Mouse (Mus musculus): ENCODE measurements at regions not wholly inside any gene's neighbourhood (a gene's known extent, or its start where the extent isn't known, plus 50 kb on each side); places are given as distances from the start of the nearest gene placed in this dataset.
"Not testable (repeated sequence)": the region's sequence is repeated elsewhere in the genome, so short reads cannot be mapped to it uniquely, and the experiment has no call there.

GRCm38 (mm10) chr15:87818566-87818965 is 274.5 kb downstream of the Fam19a5 start:
- DNase-seq (ENCODE audit: low spot score in 2 of 2), result no peak

- DNase-seq (ENCODE audit: low spot score in 2 of 2), result no peak
These were observed 298.0 kb downstream of the Fam19a5 start for GRCm38 (mm10) chr15:87842097-87842496.

DNA sequence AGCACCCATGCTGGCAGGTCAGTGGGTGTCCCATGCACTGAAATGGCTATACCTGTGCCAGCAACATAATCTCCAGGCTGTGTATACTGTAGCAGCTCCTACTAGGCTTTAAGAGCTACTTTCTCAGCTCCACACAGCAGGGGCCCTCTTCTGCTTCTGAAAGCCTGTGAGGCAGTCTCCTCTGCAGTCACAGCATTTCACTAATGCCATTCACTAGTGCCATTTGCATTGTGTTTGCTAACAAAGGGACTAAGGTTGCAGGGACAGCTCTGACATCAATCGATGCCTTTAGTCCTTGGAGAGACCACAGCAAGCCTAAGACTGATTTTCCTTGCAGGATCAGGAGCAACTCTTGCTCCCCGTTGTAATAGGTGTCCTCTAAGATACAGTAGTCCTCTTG is 315.0 kb downstream of the Fam19a5 start:
- no peak for DNase-seq (ENCODE audit: low spot score in 2 of 2)

- DNase-seq (ENCODE audit: low spot score in 2 of 2), result no peak
These were observed 332.3 kb downstream of the Fam19a5 start for GRCm38 (mm10) chr15:87876286-87876899.

GRCm38 (mm10) chr15:87890903-87891302 is 346.8 kb downstream of the Fam19a5 start:
- DNase-seq (ENCODE audit: low spot score in 2 of 2), result no peak

- DNase-seq (ENCODE audit: low spot score in 2 of 2), result not testable (repeated sequence)
These were observed 350.8 kb downstream of the Fam19a5 start for GRCm38 (mm10) chr15:87894866-87895265.

- no peak for DNase-seq (ENCODE audit: low spot score in 2 of 2)
These were observed 354.6 kb downstream of the Fam19a5 start for GRCm38 (mm10) chr15:87898655-87899054.

- DNase-seq (ENCODE audit: low spot score in 2 of 2), result no peak
These were observed 360.3 kb downstream of the Fam19a5 start for GRCm38 (mm10) chr15:87904436-87904835.

DNA sequence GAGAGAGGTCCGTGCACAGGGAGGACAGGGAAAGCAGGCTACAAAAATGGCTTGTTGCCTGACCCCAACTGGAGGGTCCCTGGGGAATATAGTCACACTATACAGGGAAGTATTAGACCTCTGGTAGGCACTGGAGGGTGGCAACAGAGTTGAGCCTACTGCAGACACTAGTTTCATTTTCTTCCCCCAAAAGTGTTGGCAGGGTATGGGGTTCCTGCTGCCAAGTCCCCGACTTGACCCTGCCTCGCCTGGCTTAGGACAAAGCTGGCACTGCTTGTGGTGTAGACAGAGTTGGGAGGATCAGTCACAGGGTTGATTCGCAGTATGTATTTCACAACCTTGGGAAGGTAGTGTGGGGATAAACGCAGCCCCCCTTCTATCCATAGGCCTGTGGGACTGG is 362.2 kb downstream of the Fam19a5 start:
- no peak for DNase-seq (ENCODE audit: low spot score in 2 of 2)

DNA sequence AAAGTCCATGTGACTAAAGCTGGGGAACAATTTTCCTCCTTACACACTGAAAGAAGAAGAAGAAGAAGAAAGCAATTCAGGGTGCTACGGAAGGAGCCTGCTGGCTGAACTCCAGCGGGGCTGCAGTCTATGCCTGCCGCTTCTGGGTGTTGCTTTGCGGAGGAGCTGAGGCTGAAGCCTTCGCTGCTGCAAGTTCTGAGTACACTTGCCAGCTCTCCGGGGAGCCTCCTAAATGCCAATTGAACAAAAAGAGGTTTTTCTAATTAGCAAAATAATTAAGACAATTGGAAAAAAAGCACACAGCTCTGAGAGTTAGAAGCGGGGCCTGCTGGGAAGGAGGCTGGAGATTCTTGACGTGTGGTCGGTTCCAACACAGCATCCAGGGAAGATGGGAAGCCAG is 378.0 kb downstream of the Fam19a5 start:
- peak; percentile 25 to 36 for DNase-seq (ENCODE audit: low spot score in 2 of 2)

GRCm38 (mm10) chr15:87922781-87923446 is 378.8 kb downstream of the Fam19a5 start:
- DNase-seq (ENCODE audit: low spot score in 2 of 2), result no peak

DNA sequence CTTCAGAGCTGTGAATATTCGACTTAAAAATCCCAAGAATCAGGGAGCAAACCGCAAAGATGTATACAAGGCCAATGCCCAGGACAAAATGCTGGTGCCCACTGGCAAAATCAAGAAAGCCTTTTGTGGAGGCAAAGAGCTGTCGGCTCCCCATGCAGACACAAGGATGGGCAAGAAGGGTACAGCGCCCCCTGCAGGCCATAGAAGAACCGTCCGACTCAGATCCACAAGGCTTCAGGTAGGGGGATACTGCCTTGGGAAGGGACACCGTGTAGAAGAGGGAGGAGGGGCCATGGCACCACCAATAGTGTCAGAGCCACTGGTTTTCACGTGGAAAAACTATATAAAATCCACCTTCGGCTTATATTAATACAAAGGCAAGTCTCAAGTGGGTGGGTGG is 379.8 kb downstream of the Fam19a5 start:
- DNase-seq (ENCODE audit: low spot score in 2 of 2), result no peak

DNA sequence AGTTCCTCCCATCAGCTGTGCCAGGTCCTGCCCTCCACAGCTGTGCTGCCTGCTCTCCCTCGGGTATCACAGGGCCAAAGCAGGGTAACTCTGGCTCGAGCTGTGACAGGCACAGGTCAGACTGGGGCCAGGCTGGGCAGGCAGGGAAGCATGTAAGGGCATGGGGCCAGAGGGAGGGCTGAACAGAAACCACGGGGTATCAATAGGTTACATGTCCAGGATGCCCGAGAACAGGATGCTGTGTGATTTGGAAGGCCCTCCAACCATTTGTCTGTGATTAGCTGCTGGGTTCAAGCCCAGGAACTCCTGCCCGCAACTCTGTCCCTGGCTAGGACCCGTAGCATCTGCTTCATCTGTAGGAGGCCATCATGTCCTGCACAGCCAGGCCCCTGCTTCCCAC is 391.9 kb downstream of the Fam19a5 start:
- no peak for DNase-seq (ENCODE audit: low spot score in 2 of 2)

GRCm38 (mm10) chr15:87940837-87941236 is 396.7 kb downstream of the Fam19a5 start:
- DNase-seq (ENCODE audit: low spot score in 2 of 2), result peak in 1 of 2 experiments; percentile 21

- DNase-seq (ENCODE audit: low spot score in 2 of 2), result no peak
These were observed 408.4 kb downstream of the Fam19a5 start for GRCm38 (mm10) chr15:87952531-87952930.

DNA sequence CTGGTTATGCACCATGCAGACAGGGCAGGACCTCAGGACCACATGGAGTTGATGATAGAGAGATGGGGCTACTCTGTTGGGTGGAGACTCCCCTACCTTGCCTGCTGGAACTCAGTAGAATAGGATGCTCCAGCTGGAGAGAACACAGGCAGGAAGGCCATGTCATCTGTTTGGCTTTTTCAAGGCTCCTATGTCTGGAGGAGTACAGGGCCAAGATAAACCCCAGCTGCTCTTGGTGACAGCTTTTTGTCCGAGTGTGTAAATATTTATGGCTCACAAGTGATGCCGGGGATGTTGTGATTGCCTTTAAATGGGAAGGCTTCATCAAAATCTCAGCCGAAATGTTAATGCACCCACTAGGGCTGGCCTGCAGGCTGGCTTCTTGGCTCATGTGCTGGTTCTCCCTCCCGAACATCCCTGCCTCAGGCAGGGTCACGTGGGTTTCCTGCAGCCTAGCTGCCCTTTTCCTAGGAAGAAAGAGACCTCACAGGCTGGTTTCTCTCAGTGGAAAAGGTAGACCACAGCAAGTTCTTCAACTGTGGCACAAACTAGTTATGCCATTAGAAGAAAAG is 411.7 kb downstream of the Fam19a5 start:
- no peak for DNase-seq (ENCODE audit: low spot score in 2 of 2)

- DNase-seq (ENCODE audit: low spot score in 2 of 2), result no peak
These were observed 414.8 kb downstream of the Fam19a5 start for GRCm38 (mm10) chr15:87958866-87959265.

- no peak for DNase-seq (ENCODE audit: low spot score in 2 of 2)
These were observed 428.5 kb downstream of the Fam19a5 start for GRCm38 (mm10) chr15:87972641-87973040.

DNA sequence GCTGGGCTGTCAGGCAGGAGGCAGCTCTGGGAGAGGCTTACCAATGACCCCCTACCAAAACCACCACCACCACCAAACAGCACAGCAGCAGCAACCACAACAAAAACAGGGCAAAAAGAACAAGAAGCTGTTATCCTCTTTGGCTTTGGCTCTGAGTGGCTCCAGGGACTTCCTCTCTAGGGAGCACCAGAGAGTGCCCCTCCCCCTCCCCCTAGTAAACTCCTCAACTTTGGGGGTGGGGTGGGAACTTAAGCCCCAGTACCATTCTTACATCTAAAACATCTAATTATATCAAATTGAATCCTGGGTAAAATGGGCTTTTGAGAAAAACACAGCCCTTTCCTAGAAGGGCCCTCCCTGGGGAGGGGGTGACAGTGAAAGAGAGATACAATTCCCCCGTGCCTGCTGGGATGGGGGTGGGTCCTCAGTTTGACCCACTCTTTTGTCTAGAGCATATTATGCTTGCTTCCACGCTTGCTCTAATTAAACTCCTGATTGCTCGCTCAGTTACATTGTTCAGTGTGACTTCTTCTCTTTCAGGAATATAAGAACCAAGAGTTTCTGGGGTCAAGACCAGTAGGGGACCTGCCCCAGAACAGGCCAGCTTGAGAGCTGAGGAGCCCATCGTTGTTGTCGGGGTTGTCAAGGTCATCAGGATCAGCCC is 443.4 kb downstream of the Fam19a5 start:
- no peak for DNase-seq (ENCODE audit: low spot score in 2 of 2)

- DNase-seq (ENCODE audit: low spot score in 2 of 2), result no peak
These were observed 450.4 kb downstream of the Fam19a5 start for GRCm38 (mm10) chr15:87994546-87994945.

GRCm38 (mm10) chr15:88017076-88017475 is 473.0 kb downstream of the Fam19a5 start:
- DNase-seq (ENCODE audit: low spot score in 2 of 2), result no peak

DNA sequence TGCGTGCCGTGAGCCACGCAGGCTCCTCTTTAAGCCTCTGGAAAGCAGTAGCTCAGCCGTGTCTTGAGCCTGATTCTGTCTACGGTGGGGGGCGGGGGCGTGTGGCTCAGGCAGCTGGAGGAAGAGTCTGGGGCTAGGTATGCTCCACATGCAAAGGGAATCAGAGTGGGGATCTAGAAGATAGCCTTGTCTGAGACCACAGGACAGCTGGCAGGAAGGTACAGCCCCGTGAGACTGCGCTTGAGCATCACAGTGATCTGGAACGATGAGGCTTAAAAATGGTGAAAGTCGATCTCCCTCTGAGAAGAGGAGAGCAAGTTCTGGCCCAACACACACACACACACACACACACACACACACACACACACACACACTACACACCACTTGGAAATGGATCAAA is 488.7 kb downstream of the Fam19a5 start:
- DNase-seq (ENCODE audit: low spot score in 2 of 2), result no peak

DNA sequence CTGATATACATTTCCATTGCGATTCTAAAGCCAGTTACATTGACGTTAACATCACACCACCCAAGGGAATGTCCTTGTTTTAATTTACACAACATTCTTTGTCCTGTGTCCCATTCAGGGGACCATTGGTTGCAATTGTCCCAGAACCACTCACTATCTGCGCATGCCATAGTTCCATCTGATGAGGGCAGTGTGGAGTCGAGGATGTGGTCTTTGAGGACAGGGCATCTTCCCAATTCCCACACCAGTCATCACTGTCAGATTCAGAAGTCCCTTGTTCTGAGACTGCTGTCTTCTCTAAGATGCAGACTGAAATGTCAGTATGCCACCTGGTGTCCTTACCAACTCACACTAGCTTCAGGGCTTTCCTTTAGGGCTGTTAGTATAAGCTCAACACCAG is 489.6 kb downstream of the Fam19a5 start:
- no peak for DNase-seq (ENCODE audit: low spot score in 2 of 2)

All from right cerebral cortex, postnatal 36 days (tissue).